Mouse (Mus musculus) neural tube, embryonic 15.5 days (tissue): Measurements from ENCODE around the gene Mrpl55. TPM values are rescaled to one million over a fixed set of nuclear protein-coding genes. Genes with fewer than 3 reads are reported as not detected.

Experiments used
- ATAC-seq: fragments of 200-750 bp; cut with Nextera tagmentation; 2 replicates; pipeline ENCODE4 v1.8.0; 2017; ENCODE audit warnings: mild to moderate bottlenecking, moderate TSS enrichment, moderate library complexity; ENCODE audit not compliant: low FRiP score
- H3K27ac ChIP-seq: fragments of 300-500 bp; sonication (generic); replicated peaks from 2 replicates; pipeline ENCODE4 v1.5.1; 2015; ENCODE audit warnings: mild to moderate bottlenecking, inconsistent platforms
- H3K27me3 ChIP-seq: fragments of 300-500 bp; sonication (generic); replicated peaks from 2 replicates; pipeline ENCODE4 v1.6.1; 2015; ENCODE audit warnings: inconsistent platforms
- H3K36me3 ChIP-seq: fragments of 300-500 bp; sonication (generic); 2 replicates; pipeline ENCODE4 v1.6.1; 2015; ENCODE audit warnings: inconsistent platforms
- H3K4me1 ChIP-seq: fragments of 300-500 bp; sonication (generic); 2 replicates; pipeline ENCODE4 v1.6.1; 2015; ENCODE audit warnings: inconsistent platforms
- H3K4me2 ChIP-seq: fragments of 300-500 bp; sonication (generic); 2 replicates; pipeline ENCODE4 v1.6.1; 2015; ENCODE audit warnings: inconsistent platforms, mild to moderate bottlenecking, moderate library complexity
- H3K4me3 ChIP-seq: fragments of 300-500 bp; sonication (generic); replicated peaks from 2 replicates; pipeline ENCODE4 v1.5.1; 2015; ENCODE audit warnings: mild to moderate bottlenecking, inconsistent platforms
- H3K9ac ChIP-seq: fragments of 300-500 bp; sonication (generic); replicated peaks from 2 replicates; pipeline ENCODE4 v1.6.1; 2015; ENCODE audit warnings: mild to moderate bottlenecking, inconsistent platforms
- H3K9me3 ChIP-seq: fragments of 300-500 bp; sonication (generic); replicated peaks from 2 replicates; pipeline ENCODE4 v1.6.1; 2016; ENCODE audit warnings: inconsistent platforms
- WGBS: fragments of 180-500 bp; shearing (Covaris S2); methylation state at CpG from one replicate; pipeline ENCODE4 v1.1.7; 2015; ENCODE audit warnings: mixed read lengths; 5-methylcytosine and 5-hydroxymethylcytosine counted together
- polyA plus RNA-seq: library from polyadenylated mRNA; unstranded; fragments of >200 nt; fragmentation: Nextera tagmentation; extraction: Ambion mirVana; gene quantifications from 2 replicates; pipeline ENCODE4 v1.2.1, GENCODE M21; 2015

Mrpl55 gene
- polyA plus RNA-seq, 1 experiment from 2014 or later, result 103 TPM

- Histone ChIP-seq H3K9ac (no peak overlapping the region), H3K36me3 (no peaks in the 10 kb centered on the region)
Measured at GRCm38 (mm10) chr11:59169807-59170206, 32.5 kb upstream of the Mrpl55 start.

DNA sequence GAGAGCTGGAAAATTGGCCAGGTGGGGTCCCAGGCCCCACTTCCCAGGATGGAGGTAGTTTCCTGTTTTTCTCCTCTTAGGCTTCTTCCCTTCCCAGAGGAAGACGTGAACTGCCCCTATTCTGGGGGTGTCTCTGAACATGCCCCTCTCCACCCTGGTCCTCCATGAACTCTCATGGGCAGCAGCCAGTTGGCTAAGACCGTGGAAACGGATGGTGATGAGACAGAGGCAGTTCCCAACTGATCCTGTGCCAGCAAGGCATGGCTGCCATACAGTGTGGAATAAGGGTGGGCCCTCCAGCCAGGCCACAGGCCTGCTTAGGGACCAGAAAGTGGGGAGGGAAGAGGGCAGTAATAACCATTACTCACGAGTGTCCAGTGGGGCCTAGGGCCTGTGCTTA lies 31.7 kb upstream of the Mrpl55 start:
- ATAC-seq, result no peak
- WGBS, result 77% methylated on average over 4 of the region's 4 CpGs
- no peaks in the 10 kb centered on the region for H3K9me3 ChIP-seq

More at GRCm38 (mm10) chr11:59169807-59170206, 32.5 kb upstream of the Mrpl55 start:
- 78% methylated on average over 3 of the region's 3 CpGs for WGBS
- no peak overlapping the region for H3K27ac ChIP-seq
- no peaks in the 10 kb centered on the region for H3K9me3 ChIP-seq
- no peak overlapping the region for H3K4me2 ChIP-seq
- no peak overlapping the region for H3K4me3 ChIP-seq
- ATAC-seq, result no peak
- no peaks in the 10 kb centered on the region for H3K4me1 ChIP-seq
- peaks cover 8% of the 10 kb centered on the region for H3K27me3 ChIP-seq

GRCm38 (mm10) chr11:59174189-59174838 lies 28.0 kb upstream of the Mrpl55 start:
- H3K36me3 ChIP-seq, result no peaks in the 10 kb centered on the region
- no peak for ATAC-seq
- H3K9ac ChIP-seq, result no peak overlapping the region
- peaks cover 8% of the 10 kb centered on the region; the same call in 1 of the 2 replicates for H3K4me1 ChIP-seq
- H3K27me3 ChIP-seq, result peaks cover 52% of the 10 kb centered on the region
- 54% methylated on average over 6 of the region's 6 CpGs for WGBS
- H3K4me2 ChIP-seq, result no peak overlapping the region
- H3K4me3 ChIP-seq, result no peak overlapping the region
- no peak overlapping the region for H3K27ac ChIP-seq
- no peaks in the 10 kb centered on the region for H3K9me3 ChIP-seq

More for the DNA sequence above, 31.7 kb upstream of the Mrpl55 start:
- Histone ChIP-seq H3K4me2 (no peak overlapping the region), H3K4me1 (no peaks in the 10 kb centered on the region), H3K36me3 (no peaks in the 10 kb centered on the region), H3K9ac (no peak overlapping the region), H3K27ac (no peak overlapping the region), H3K27me3 (peaks cover 15% of the 10 kb centered on the region), H3K4me3 (no peak overlapping the region)

- H3K27me3 ChIP-seq, result peaks cover 59% of the 10 kb centered on the region
- no peak overlapping the region for H3K9ac ChIP-seq
- H3K27ac ChIP-seq, result no peak overlapping the region
- no peak for ATAC-seq
- WGBS, result 4% methylated on average over 48 of the region's 48 CpGs
- H3K9me3 ChIP-seq, result no peaks in the 10 kb centered on the region
- H3K4me2 ChIP-seq, result peak overlapping the region; percentile 31
- peaks cover 8% of the 10 kb centered on the region; the same call in 1 of the 2 replicates for H3K4me1 ChIP-seq
- H3K4me3 ChIP-seq, result peak overlapping the region; percentile 11; the same call in 1 of the 2 replicates
- H3K36me3 ChIP-seq, result no peaks in the 10 kb centered on the region
Measured at GRCm38 (mm10) chr11:59176475-59176874, 25.8 kb upstream of the Mrpl55 start.

GRCm38 (mm10) chr11:59176921-59177320 lies 25.4 kb upstream of the Mrpl55 start:
- Histone ChIP-seq H3K9ac (no peak overlapping the region), H3K36me3 (no peaks in the 10 kb centered on the region), H3K27me3 (peaks cover 59% of the 10 kb centered on the region), H3K4me1 (peaks cover 8% of the 10 kb centered on the region; the same call in 1 of the 2 replicates), H3K9me3 (no peaks in the 10 kb centered on the region), H3K27ac (no peak overlapping the region), H3K4me2 (peak overlapping the region; percentile 31), H3K4me3 (no peak overlapping the region; the same call in 1 of the 2 replicates)
- 8% methylated on average over 33 of the region's 34 CpGs for WGBS
- ATAC-seq, result no peak

GRCm38 (mm10) chr11:59182864-59183331 lies 19.4 kb upstream of the Mrpl55 start, which contains the start of gene Gjc2:
Gene Gjc2 (minus strand): TSS chr11:59183213.
- Histone ChIP-seq H3K27me3 (peaks cover 20% of the 10 kb centered on the region), H3K36me3 (peaks cover 40% of the 10 kb centered on the region), H3K9ac (no peak within 1 kb of the TSS), H3K27ac (no peak within 1 kb of the TSS), H3K9me3 (no peaks in the 10 kb centered on the region), H3K4me1 (peaks cover 9% of the 10 kb centered on the region; the same call in 1 of the 2 replicates), H3K4me3 (no peak within 1 kb of the TSS), H3K4me2 (no peak within 1 kb of the TSS)
- WGBS, result 34% methylated on average over 3 of the region's 3 CpGs
- ATAC-seq, result no peak

- Histone ChIP-seq H3K27ac (no peak overlapping the region), H3K4me2 (no peak overlapping the region), H3K9ac (no peak overlapping the region), H3K27me3 (peaks cover 11% of the 10 kb centered on the region), H3K36me3 (peaks cover 40% of the 10 kb centered on the region), H3K4me1 (peaks cover 16% of the 10 kb centered on the region), H3K4me3 (no peak overlapping the region), H3K9me3 (no peaks in the 10 kb centered on the region)
- ATAC-seq, result no peak; the same call in 1 of the 2 replicates
- WGBS, result 35% methylated on average over 3 of the region's 3 CpGs
Measured at GRCm38 (mm10) chr11:59183821-59184220, 18.5 kb upstream of the Mrpl55 start.

- Histone ChIP-seq H3K27ac (no peak overlapping the region), H3K27me3 (no peaks in the 10 kb centered on the region), H3K36me3 (peaks cover 40% of the 10 kb centered on the region), H3K9ac (no peak overlapping the region), H3K4me1 (peaks cover 32% of the 10 kb centered on the region), H3K4me3 (no peak overlapping the region), H3K9me3 (no peaks in the 10 kb centered on the region), H3K4me2 (no peak overlapping the region)
- ATAC-seq, result no peak
- 85% methylated on average over 5 of the region's 5 CpGs for WGBS
Measured at GRCm38 (mm10) chr11:59185490-59185889, 16.8 kb upstream of the Mrpl55 start.

DNA sequence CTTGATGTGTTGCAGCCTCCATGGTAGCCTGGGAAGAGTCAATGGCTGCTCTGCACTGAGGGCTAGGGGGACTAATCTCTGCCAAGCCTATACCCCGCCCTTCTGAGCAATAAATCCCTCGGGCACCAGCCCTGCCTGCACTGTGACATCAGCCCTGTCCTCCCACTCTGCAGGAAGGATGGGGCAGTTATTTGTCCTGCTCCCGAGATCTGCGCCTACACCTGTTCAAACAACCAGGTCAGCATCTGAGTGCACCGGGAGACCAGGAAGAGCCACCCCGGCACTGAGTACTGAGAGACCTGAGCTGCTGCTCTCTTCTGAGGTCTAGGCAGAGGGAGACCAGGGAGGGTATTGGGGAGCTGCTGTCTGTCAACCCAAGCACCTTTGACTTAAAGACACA lies 14.6 kb upstream of the Mrpl55 start:
- peaks cover 42% of the 10 kb centered on the region for H3K4me1 ChIP-seq
- no peaks in the 10 kb centered on the region for H3K27me3 ChIP-seq
- H3K9ac ChIP-seq, result 0 out of 2 replicates have a peak overlapping the region, but pooled peaks have one; percentile 5
- no peak overlapping the region for H3K27ac ChIP-seq
- 72% methylated on average over 6 of the region's 6 CpGs for WGBS
- no peak for ATAC-seq
- H3K4me2 ChIP-seq, result no peak overlapping the region
- H3K4me3 ChIP-seq, result no peak overlapping the region
- peaks cover 37% of the 10 kb centered on the region for H3K36me3 ChIP-seq
- H3K9me3 ChIP-seq, result no peaks in the 10 kb centered on the region

- no peaks in the 10 kb centered on the region for H3K27me3 ChIP-seq
- peaks cover 3% of the 10 kb centered on the region; the same call in 1 of the 2 replicates for H3K36me3 ChIP-seq
- peak overlapping the region; percentile 73 for H3K4me3 ChIP-seq
- H3K9ac ChIP-seq, result peak overlapping the region; percentile 79
- peak; percentile 93 for ATAC-seq
- under 1% methylated on average over 50 of the region's 59 CpGs for WGBS
- H3K27ac ChIP-seq, result peak overlapping the region; percentile 94
- peak overlapping the region; percentile 73 for H3K4me2 ChIP-seq
- peaks cover 37% of the 10 kb centered on the region for H3K4me1 ChIP-seq
- H3K9me3 ChIP-seq, result no peaks in the 10 kb centered on the region
Measured at GRCm38 (mm10) chr11:59191231-59192058, 10.8 kb upstream of the Mrpl55 start.

DNA sequence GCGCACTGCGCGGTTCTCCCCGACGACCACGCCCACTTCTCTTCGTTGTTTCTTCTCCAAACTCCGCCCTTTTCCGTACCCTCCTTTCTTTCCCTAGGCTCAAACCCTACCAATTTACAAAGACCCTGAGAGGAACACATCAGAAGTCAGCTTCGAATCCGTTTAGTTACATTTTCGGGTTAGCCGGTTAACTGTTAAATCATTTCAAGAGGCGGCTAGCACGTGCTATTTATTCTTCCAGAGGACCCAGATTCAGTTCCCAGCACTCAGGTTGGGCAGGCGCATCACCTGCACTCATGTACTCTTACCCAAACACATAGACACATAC lies 10.3 kb upstream of the Mrpl55 start, which contains the start of gene Guk1:
TSS of gene Guk1 (minus strand) at position 154 of the 328 bp plus-strand sequence.
- Histone ChIP-seq H3K27me3 (no peaks in the 10 kb centered on the region), H3K4me3 (peak within 1 kb of the TSS; percentile 73), H3K9me3 (no peaks in the 10 kb centered on the region), H3K4me1 (peaks cover 37% of the 10 kb centered on the region), H3K36me3 (no peaks in the 10 kb centered on the region), H3K27ac (peak within 1 kb of the TSS; percentile 94), H3K4me2 (peak within 1 kb of the TSS; percentile 73), H3K9ac (peak within 1 kb of the TSS; percentile 79)
- ATAC-seq, result peak; percentile 16
- WGBS, result 5% methylated on average over 16 of the region's 16 CpGs
